Mouse (Mus musculus) liver, embryonic 12.5 days (tissue): ENCODE measurements around the gene Synj2. TPM values are rescaled to one million over a fixed set of nuclear protein-coding genes. Genes with fewer than 3 reads are reported as not detected.

Experiments
- ATAC-seq: fragments of 200-750 bp; cut with Nextera tagmentation; 2 replicates; pipeline ENCODE4 v1.8.0; 2017; ENCODE audit warnings: moderate number of reproducible peaks, mild to moderate bottlenecking, moderate library complexity
- H3K27ac ChIP-seq: fragments of 300-500 bp; sonication (generic); 2 replicates; pipeline ENCODE4 v1.5.1; 2016; ENCODE audit warnings: mild to moderate bottlenecking
- H3K27me3 ChIP-seq: fragments of 300-500 bp; sonication (generic); replicated peaks from 2 replicates; pipeline ENCODE4 v1.6.1; 2016; ENCODE audit warnings: mild to moderate bottlenecking, moderate library complexity
- H3K36me3 ChIP-seq: fragments of 300-500 bp; sonication (generic); 2 replicates; pipeline ENCODE4 v1.6.1; 2016; ENCODE audit warnings: mild to moderate bottlenecking, moderate library complexity
- H3K4me1 ChIP-seq: fragments of 300-500 bp; sonication (generic); 2 replicates; pipeline ENCODE4 v1.6.1; 2016
- H3K4me2 ChIP-seq: fragments of 300-500 bp; sonication (generic); 2 replicates; pipeline ENCODE4 v1.6.1; 2016; ENCODE audit warnings: mild to moderate bottlenecking, moderate library complexity
- H3K4me3 ChIP-seq: fragments of 300-500 bp; sonication (generic); 2 replicates; pipeline ENCODE4 v1.5.1; 2016; ENCODE audit warnings: mild to moderate bottlenecking, moderate library complexity
- H3K9ac ChIP-seq: fragments of 300-500 bp; sonication (generic); 2 replicates; pipeline ENCODE4 v1.6.1; 2016; ENCODE audit warnings: mild to moderate bottlenecking, moderate library complexity
- H3K9me3 ChIP-seq: fragments of 300-500 bp; sonication (generic); replicated peaks from 2 replicates; pipeline ENCODE4 v1.6.1; 2016; ENCODE audit warnings: mild to moderate bottlenecking, moderate library complexity
- WGBS: fragments of 180-500 bp; shearing (Covaris S2); methylation state at CpG from one replicate; pipeline ENCODE4 v1.1.7; 2016; ENCODE audit not compliant: insufficient replicate concordance; 5-methylcytosine and 5-hydroxymethylcytosine counted together
- polyA plus RNA-seq: library from polyadenylated mRNA; unstranded; fragments of >200 nt; fragmentation: Nextera tagmentation; extraction: Ambion mirVana; gene quantifications from 2 replicates; pipeline ENCODE4 v1.2.1, GENCODE M21; 2016

Synj2 gene
- polyA plus RNA-seq, 1 experiment from 2014 or later, result 1.6 TPM

DNA sequence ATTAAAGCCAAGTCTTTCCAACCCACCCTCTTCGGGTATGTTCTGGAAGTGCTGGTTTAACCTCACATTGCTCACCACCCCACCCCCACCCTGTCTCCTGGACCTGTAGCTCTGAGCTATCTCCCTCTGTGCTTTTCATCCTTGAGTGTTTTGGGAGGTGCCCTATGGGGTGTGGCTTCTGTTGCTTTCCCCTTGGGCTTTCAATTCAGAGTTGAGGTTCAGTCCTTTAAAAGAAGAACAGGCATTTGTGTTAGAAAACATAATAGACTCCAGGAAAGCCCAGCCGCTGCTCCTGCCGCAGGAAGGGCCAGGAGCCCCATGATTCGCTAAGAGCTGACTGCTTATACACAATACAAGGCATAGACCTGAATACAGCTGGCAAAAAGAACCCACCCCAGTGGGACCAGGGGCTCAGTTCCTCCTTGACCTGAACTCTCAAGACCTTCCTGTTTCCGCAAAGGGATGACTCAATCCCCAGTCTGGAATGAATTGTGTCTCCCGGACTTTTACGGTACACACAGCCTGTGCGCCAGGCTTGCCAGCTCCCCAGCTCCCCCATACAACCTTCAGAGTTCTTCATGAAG is 36.9 kb downstream of the Synj2 start:
- no peak overlapping the region for H3K27ac ChIP-seq

DNA sequence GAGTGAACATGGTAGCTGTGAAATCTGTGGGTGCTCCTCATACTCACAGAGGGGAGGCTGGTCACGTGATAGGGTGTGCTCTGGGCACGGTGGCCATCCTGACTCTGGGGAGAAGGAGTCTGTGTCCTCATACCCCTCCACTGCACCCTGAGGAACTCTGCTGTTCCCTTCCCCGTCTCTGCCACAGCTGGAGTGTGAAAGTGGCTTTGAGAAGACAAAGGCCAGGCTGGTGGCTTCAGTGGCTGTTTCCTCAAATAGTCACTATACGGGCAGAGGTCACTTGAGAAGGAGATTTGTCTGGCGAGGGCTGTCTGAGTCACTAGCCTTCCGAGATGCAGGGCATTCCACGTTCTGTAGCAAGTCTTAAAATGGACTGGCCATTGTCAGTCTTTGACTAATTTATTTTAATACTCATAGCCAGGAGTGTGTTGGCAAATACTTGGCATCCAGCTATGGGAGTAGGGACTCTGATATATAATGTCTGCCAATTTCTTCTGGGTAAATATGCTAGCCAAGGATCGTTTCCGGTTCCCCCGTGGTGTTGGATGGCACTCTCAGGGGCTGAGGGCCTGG is 37.5 kb downstream of the Synj2 start:
- no peaks in the 10 kb centered on the region for H3K36me3 ChIP-seq
- H3K4me2 ChIP-seq, result no peak overlapping the region
- 48% methylated on average over 10 of the region's 10 CpGs for WGBS
- H3K9ac ChIP-seq, result no peak overlapping the region
- H3K27me3 ChIP-seq, result peaks cover 47% of the 10 kb centered on the region
- ATAC-seq, result no peak
- no peaks in the 10 kb centered on the region for H3K9me3 ChIP-seq
- H3K4me1 ChIP-seq, result peaks cover 37% of the 10 kb centered on the region
- H3K4me3 ChIP-seq, result no peak overlapping the region
- no peak overlapping the region for H3K27ac ChIP-seq

More for the DNA sequence above, 36.9 kb downstream of the Synj2 start:
- Histone ChIP-seq H3K4me1 (peaks cover 37% of the 10 kb centered on the region), H3K9ac (no peak overlapping the region), H3K4me2 (no peak overlapping the region), H3K4me3 (no peak overlapping the region), H3K27me3 (peaks cover 47% of the 10 kb centered on the region), H3K36me3 (no peaks in the 10 kb centered on the region), H3K9me3 (no peaks in the 10 kb centered on the region)
- no peak for ATAC-seq
- WGBS, result 44% methylated on average over 8 of the region's 8 CpGs

DNA sequence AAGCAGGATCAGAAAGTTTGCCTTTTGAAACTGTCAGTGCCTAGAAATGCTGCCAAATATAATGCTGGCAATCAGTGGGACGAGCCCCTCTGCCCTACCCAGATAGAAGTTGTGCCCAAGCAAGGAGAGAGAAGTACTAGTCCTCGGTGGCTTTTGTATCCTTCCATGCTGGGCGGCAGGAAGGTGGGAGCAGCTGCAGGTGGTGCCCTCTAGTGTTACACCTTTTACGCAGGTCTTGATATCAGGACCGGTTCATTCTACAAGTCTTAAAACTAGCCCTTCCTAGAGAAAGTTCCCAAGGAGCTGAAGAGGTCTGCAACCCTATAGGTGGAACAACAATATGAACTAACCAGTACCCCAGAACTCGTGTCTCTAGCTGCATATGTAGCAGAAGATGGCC is 39.8 kb downstream of the Synj2 start:
- H3K4me3 ChIP-seq, result no peak overlapping the region
- ATAC-seq, result no peak
- no peak overlapping the region for H3K4me2 ChIP-seq
- H3K27me3 ChIP-seq, result peaks cover 39% of the 10 kb centered on the region
- H3K9ac ChIP-seq, result no peak overlapping the region
- 37% methylated on average over 6 of the region's 6 CpGs for WGBS
- H3K27ac ChIP-seq, result no peak overlapping the region
- H3K36me3 ChIP-seq, result no peaks in the 10 kb centered on the region
- peaks cover 28% of the 10 kb centered on the region for H3K4me1 ChIP-seq
- H3K9me3 ChIP-seq, result no peaks in the 10 kb centered on the region

DNA sequence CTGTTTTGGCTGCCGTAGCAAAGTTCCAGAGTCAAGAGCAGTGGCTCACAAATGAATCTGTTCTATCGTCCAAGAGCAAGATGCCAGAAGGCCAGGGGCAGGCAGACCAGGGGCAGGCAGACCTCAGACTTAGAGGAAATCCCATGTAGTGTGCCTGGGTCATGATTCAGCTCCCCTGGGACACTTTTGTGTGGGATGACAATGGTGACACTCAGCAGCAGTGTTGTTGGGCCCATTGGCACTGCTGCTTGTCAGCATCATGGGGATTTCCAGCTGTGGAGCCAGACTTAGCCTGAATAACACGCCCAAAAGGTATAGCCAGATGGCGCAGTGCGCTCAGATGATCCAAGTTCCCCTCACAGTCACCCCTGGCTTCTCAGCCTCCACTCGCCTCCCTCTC is 42.1 kb downstream of the Synj2 start:
- peaks cover 6% of the 10 kb centered on the region for H3K4me1 ChIP-seq
- no peak overlapping the region for H3K27ac ChIP-seq
- H3K4me2 ChIP-seq, result no peak overlapping the region
- WGBS, result 68% methylated on average over 6 of the region's 6 CpGs
- no peak for ATAC-seq
- H3K36me3 ChIP-seq, result no peaks in the 10 kb centered on the region
- H3K9me3 ChIP-seq, result no peaks in the 10 kb centered on the region
- no peak overlapping the region for H3K9ac ChIP-seq
- peaks cover 27% of the 10 kb centered on the region for H3K27me3 ChIP-seq
- no peak overlapping the region for H3K4me3 ChIP-seq

DNA sequence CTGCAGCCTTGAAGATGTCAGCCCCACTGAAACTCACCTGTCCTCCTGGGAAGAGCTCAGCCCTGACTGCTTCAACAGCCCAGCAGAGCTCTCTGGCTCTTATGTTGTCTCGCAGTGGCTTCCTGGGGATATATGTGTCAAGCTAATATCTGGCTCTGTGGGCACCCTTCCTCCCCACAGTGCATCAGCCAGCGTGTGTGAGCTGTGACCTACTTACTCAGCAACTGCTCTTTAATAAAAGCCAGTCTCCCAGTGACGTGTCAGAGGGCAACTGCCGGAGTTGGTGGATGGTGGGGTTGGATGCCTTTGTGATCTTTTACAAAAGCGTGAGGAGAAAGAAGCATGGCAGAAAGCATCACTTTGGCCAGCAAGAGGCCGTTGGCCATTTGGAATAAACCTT is 42.8 kb downstream of the Synj2 start:
- H3K4me3 ChIP-seq, result no peak overlapping the region
- ATAC-seq, result no peak
- WGBS, result 73% methylated on average over 6 of the region's 6 CpGs
- H3K27me3 ChIP-seq, result peaks cover 19% of the 10 kb centered on the region; the same call in 1 of the 2 replicates
- H3K4me1 ChIP-seq, result no peaks in the 10 kb centered on the region
- H3K9me3 ChIP-seq, result no peaks in the 10 kb centered on the region
- no peak overlapping the region for H3K9ac ChIP-seq
- H3K27ac ChIP-seq, result no peak overlapping the region
- no peak overlapping the region for H3K4me2 ChIP-seq
- no peaks in the 10 kb centered on the region for H3K36me3 ChIP-seq

DNA sequence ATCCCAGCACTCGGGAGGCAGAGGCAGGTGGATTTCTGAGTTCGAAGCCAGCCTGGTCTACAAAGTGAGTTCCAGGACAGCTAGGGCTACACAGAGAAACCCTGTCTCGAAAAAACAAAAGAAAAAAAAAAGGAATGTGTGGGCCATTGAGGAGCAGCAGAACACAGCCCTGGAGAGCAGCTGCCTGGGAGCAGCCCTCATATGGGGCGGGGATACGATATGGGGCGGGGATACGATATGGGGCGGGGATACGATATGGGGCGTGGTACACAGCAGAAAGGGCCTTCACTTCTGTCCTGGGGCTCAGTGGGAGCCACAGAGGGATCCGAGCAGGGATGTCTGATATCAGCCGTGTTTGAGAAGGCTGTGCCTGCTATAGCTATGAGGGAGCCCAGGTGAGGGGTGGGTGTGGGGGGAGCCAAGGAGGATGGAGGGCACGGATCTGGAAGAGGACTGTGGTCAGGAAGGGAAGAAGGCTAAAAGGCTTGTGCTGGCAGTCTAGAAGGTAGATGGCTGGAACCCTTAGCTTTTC is 43.7 kb downstream of the Synj2 start:
- 41% methylated on average over 13 of the region's 13 CpGs for WGBS
- Histone ChIP-seq H3K27me3 (peaks cover 12% of the 10 kb centered on the region; the same call in 1 of the 2 replicates), H3K36me3 (no peaks in the 10 kb centered on the region), H3K4me3 (no peak overlapping the region), H3K4me2 (no peak overlapping the region), H3K9me3 (no peaks in the 10 kb centered on the region), H3K27ac (no peak overlapping the region), H3K9ac (no peak overlapping the region), H3K4me1 (no peaks in the 10 kb centered on the region)
- no peak for ATAC-seq

DNA sequence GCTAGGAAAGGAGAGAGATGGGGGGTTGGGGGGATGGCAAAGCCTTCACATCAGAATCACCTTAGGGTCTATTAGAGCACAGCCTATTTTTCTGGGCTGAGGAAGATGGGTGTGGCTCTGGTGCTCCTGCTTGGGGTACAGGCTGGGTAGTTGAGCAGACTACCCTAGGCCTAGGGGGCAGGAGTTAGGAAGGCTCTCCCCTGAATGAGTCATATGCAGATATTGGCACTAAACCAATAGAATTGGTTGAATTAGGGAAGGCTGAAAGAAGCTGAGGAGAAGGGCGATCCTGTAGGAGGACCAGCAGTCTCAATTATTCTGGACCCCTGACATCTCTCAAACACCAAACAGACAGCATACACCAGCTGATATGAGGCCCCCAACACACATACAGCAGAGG is 44.2 kb downstream of the Synj2 start:
- no peak overlapping the region for H3K4me3 ChIP-seq
- H3K4me2 ChIP-seq, result no peak overlapping the region
- no peak overlapping the region for H3K9ac ChIP-seq
- H3K27me3 ChIP-seq, result peaks cover 12% of the 10 kb centered on the region; the same call in 1 of the 2 replicates
- no peak for ATAC-seq
- H3K4me1 ChIP-seq, result no peaks in the 10 kb centered on the region
- no peaks in the 10 kb centered on the region for H3K9me3 ChIP-seq
- WGBS, result 67% methylated on average over 1 of the region's 1 CpGs
- H3K36me3 ChIP-seq, result no peaks in the 10 kb centered on the region
- no peak overlapping the region for H3K27ac ChIP-seq

DNA sequence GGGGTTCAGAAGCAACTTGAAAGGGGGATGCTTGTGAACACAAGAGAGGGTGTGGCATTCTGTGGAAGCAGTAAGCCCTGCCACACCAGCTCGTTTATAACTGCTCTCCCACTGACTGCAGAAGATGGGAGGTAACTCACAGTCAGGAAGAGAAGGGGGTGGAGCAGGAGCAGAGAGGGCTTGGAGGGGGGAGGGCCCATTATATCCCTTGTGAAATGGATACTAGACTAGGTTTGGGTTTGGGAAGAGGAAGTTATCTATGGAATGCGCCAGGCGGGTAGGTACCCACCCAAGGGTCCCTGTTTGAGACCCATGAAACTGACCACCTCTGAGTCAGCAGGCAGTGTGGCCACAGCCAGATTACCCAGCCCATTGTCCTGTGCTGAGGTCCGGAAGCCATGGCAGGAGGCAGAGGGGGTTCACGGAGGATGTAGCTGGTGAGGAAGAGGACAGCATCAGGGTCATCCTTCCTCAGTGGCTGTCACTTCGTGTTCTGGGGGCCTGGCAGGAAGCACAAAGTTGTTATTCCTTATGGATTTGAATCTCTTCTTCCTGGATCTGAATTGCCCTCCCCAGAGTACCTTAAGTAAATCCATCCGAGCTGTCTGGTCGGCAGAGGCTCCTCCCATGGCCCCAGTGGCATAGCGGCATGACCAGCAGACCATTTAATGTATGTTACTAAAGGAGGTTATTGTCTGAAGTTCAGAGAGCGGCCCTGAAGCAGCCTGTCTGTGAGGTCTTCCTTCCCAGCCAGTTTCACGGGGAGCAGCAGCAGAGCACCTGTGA is 46.4 kb downstream of the Synj2 start:
- H3K27me3 ChIP-seq, result peaks cover 12% of the 10 kb centered on the region; the same call in 1 of the 2 replicates
- no peak overlapping the region for H3K4me3 ChIP-seq
- H3K4me1 ChIP-seq, result no peaks in the 10 kb centered on the region
- no peak overlapping the region for H3K4me2 ChIP-seq
- H3K9me3 ChIP-seq, result no peaks in the 10 kb centered on the region
- H3K36me3 ChIP-seq, result no peaks in the 10 kb centered on the region
- 31% methylated on average over 11 of the region's 11 CpGs for WGBS
- ATAC-seq, result no peak
- H3K27ac ChIP-seq, result no peak overlapping the region
- H3K9ac ChIP-seq, result no peak overlapping the region

DNA sequence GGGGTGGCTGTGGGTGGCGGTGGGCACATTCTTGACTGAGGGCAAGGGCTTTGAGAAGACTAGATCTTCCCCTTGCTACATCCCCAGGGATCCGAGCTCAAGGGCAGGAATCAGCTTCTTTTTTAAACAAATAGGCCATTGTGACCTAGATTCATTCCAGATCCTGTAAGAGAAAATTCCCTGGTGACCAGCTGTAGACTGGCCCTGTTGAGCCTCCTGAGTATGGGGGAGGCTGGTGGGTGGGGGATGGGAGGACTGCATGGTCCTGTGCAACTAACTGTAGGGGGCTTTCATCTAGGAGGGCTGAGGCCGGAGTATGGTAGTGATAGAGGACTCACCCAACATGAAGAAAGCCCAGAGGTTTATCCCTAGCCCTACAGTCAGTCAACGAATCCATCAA is 47.0 kb downstream of the Synj2 start:
- no peak for ATAC-seq
- Histone ChIP-seq H3K4me2 (no peak overlapping the region), H3K4me1 (no peaks in the 10 kb centered on the region), H3K27ac (no peak overlapping the region), H3K9ac (no peak overlapping the region), H3K9me3 (no peaks in the 10 kb centered on the region), H3K27me3 (peaks cover 12% of the 10 kb centered on the region; the same call in 1 of the 2 replicates), H3K4me3 (no peak overlapping the region), H3K36me3 (no peaks in the 10 kb centered on the region)
- 73% methylated on average over 4 of the region's 4 CpGs for WGBS

DNA sequence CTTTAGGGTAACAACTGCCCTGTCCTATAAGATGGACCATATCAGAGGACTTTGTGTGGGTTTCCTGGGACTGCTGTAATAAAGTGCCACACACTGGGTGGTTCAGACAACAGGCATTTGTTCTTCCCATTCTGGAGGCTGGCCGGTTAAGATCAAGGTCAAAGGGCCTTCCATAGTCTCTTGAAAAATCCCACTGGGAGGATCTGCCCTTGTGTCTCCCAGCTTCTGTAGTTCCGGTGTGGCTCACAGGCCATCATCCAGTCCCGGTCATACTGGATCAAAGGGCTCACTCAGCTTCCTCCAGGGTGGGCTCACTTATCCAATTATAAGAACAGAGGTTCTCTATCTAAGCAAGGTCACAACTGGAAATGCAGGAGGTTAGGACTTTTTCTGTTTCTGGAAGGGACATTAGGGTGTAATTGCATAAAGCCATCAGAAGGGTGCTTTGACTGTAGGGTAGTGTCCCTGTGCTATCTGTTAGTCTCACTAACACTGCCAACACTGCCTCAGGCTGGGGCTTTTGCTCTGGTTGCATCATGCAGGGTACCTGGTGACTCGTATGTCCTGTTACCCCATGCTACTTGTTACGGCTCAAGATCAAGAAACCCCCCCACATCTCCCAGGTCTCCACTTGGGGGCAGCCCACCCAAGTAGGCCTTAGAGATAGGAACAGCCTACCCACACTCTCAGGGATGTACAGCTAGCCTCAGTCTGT is 51.9 kb downstream of the Synj2 start:
- no peak for ATAC-seq
- Histone ChIP-seq H3K36me3 (no peaks in the 10 kb centered on the region), H3K27me3 (0 out of 2 replicates have a peak, but pooled peaks cover under 1% of the 10 kb centered on the region), H3K4me2 (no peak overlapping the region), H3K4me1 (no peaks in the 10 kb centered on the region; the same call in 1 of the 2 replicates), H3K4me3 (no peak overlapping the region), H3K27ac (no peak overlapping the region), H3K9ac (no peak overlapping the region), H3K9me3 (no peaks in the 10 kb centered on the region)
- WGBS, result 64% methylated on average over 5 of the region's 5 CpGs

DNA sequence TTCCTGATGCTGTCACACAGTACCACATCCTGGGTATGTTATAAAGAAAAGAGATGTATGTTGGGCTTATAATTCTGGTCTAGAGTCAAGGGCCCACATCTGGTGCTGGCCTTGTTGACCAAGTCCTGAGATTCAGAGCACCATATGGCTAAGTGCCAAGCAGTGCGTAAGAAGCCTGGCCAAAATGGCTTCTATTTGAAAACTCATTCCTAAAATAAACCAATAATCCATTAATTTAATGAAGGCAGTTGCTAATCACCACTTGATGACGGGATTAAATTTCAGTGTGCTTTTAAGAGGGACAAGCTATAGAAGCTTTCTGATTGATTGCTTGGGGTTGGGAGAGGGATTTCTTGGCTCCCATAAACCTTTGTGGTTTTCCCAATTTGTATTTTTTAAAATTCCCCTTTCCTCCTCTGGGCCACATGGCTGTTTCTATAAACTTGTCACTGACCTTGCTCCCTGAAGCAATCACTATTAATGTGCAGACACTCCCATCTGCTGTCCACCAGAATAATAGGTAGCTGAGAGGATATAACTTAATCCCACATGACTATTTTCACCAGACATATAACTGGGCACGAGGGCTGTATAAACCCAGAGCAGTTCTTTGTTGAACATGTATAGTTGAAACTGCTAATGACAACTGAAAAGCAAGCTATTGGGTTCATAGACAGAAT is 52.6 kb downstream of the Synj2 start:
- WGBS, result 69% methylated on average over 3 of the region's 3 CpGs

More for the DNA sequence above, 52.6 kb downstream of the Synj2 start:
- Histone ChIP-seq H3K9ac (no peak overlapping the region), H3K4me2 (no peak overlapping the region), H3K4me3 (no peak overlapping the region), H3K27me3 (no peaks in the 10 kb centered on the region), H3K27ac (no peak overlapping the region), H3K4me1 (no peaks in the 10 kb centered on the region; the same call in 1 of the 2 replicates), H3K9me3 (no peaks in the 10 kb centered on the region), H3K36me3 (no peaks in the 10 kb centered on the region)
- no peak for ATAC-seq
